Mouse (Mus musculus) MEL (cell line): ENCODE data around the gene Polr3h.

ENCODE experiments used
- CTCF ChIP-seq, 3 experiments: IDR thresholded peaks in 2 of 3; conservative IDR thresholded peaks in 1 of 3; 2 replicates each; pipeline ENCODE4 v1.5.1; 2011 to 2012; ENCODE audit warnings: low read length in 3 of 3, low read depth in 2 of 3, mild to moderate bottlenecking in 2 of 3, improper control_type of control experiment in 1 of 3, inconsistent platforms in 1 of 3, mixed read lengths in 1 of 3, moderate library complexity in 1 of 3; ENCODE audit not compliant: control insufficient read depth in 1 of 3, insufficient read depth in 1 of 3, poor library complexity in 1 of 3, severe bottlenecking in 1 of 3
- ELF1 ChIP-seq: IDR thresholded peaks from 2 replicates; pipeline ENCODE4 v1.6.1; 2014; ENCODE audit warnings: low read depth, mild to moderate bottlenecking, inconsistent platforms, low read length, improper control_type of control experiment, moderate library complexity
- EP300 ChIP-seq, 2 experiments: IDR thresholded peaks; 2 replicates each; pipeline ENCODE4 v1.6.1; 2011; ENCODE audit warnings: improper control_type of control experiment in 2 of 2, low read length in 2 of 2, low read depth in 1 of 2, mild to moderate bottlenecking in 1 of 2
- GATA1 ChIP-seq: IDR thresholded peaks from 2 replicates; pipeline ENCODE4 v1.6.1; 2011; ENCODE audit warnings: low read depth, low read length, improper control_type of control experiment
- KAT2A ChIP-seq: conservative IDR thresholded peaks from 2 replicates; pipeline ENCODE4 v1.6.1; 2012; ENCODE audit warnings: low read depth, low read length, improper control_type of control experiment, inconsistent platforms
- MAX ChIP-seq: IDR thresholded peaks from 2 replicates; pipeline ENCODE4 v1.6.1; 2011; ENCODE audit warnings: low read length, improper control_type of control experiment
- NELFE ChIP-seq: IDR thresholded peaks from 2 replicates; pipeline ENCODE4 v1.6.1; 2011; ENCODE audit warnings: low read depth, low read length, improper control_type of control experiment
- POLR2A ChIP-seq, 2 experiments: IDR thresholded peaks; 2 replicates each; pipeline ENCODE4 v1.6.1; 2011 to 2012; ENCODE audit warnings: low read length in 2 of 2, mild to moderate bottlenecking in 2 of 2, control low read depth in 1 of 2, improper control_type of control experiment in 1 of 2, low read depth in 1 of 2, moderate library complexity in 1 of 2; ENCODE audit not compliant: control insufficient read depth in 1 of 2, insufficient read depth in 1 of 2, poor library complexity in 1 of 2
- POLR2AphosphoS5 ChIP-seq: IDR thresholded peaks from 2 replicates; pipeline ENCODE4 v1.6.1; 2012; ENCODE audit warnings: low read depth, borderline replicate concordance, mild to moderate bottlenecking, inconsistent platforms, low read length, moderate library complexity, mixed read lengths
- TBP ChIP-seq: IDR thresholded peaks from 2 replicates; pipeline ENCODE4 v1.8.0; 2011; ENCODE audit warnings: low read depth, low read length, improper control_type of control experiment
- TCF12 ChIP-seq: IDR thresholded peaks from 2 replicates; pipeline ENCODE4 v1.6.1; 2014; ENCODE audit warnings: low read depth, mild to moderate bottlenecking, inconsistent platforms, low read length, improper control_type of control experiment, moderate library complexity
- ZKSCAN1 ChIP-seq: IDR thresholded peaks from 2 replicates; pipeline ENCODE4 v1.6.1; 2012; ENCODE audit warnings: low read depth, mild to moderate bottlenecking, inconsistent platforms, low read length, improper control_type of control experiment, moderate library complexity
- ZMIZ1 ChIP-seq: IDR thresholded peaks from 2 replicates; pipeline ENCODE4 v1.6.1; 2012; ENCODE audit warnings: low read depth, mild to moderate bottlenecking, inconsistent platforms, low read length, improper control_type of control experiment, moderate library complexity
- ZNF384 ChIP-seq: IDR thresholded peaks from 2 replicates; pipeline ENCODE4 v1.6.1; 2012; ENCODE audit warnings: low read depth, mild to moderate bottlenecking, inconsistent platforms, low read length, improper control_type of control experiment

- TF ChIP-seq ELF1 = no peak
- no peak for TF ChIP-seq KAT2A
- no peak for TF ChIP-seq POLR2A (IDR thresholded peaks at IDR 0.05; ENCODE audit: control insufficient read depth in 1 of 2, insufficient read depth in 1 of 2, low read depth in 1 of 2, low read length in 2 of 2, poor library complexity in 1 of 2)
- TF ChIP-seq GATA1 = no peak
- no peak for TF ChIP-seq MAX
- TF ChIP-seq CTCF (IDR thresholded peaks at IDR 0.05 in 2 of 3, conservative IDR thresholded peaks at IDR 0.05 in 1 of 3; ENCODE audit: control insufficient read depth in 1 of 3, insufficient read depth in 1 of 3, low read depth in 2 of 3, low read length in 3 of 3, poor library complexity in 1 of 3, severe bottlenecking in 1 of 3) = no peak
- TF ChIP-seq TBP = no peak
- no peak for TF ChIP-seq NELFE
- no peak for TF ChIP-seq ZNF384
- TF ChIP-seq ZMIZ1 = no peak
- TF ChIP-seq ZKSCAN1 = no peak
- no peak for TF ChIP-seq TCF12
- TF ChIP-seq EP300 (IDR thresholded peaks at IDR 0.05; ENCODE audit: low read depth in 1 of 2, low read length in 2 of 2) = no peak
- TF ChIP-seq POLR2AphosphoS5 = no peak
These were observed 28.3 kb downstream of the Polr3h start for GRCm38 (mm10) chr15:81897607-81898285.
